Mouse (Mus musculus): ENCODE data around the gene Zdhhc13.

DNA sequence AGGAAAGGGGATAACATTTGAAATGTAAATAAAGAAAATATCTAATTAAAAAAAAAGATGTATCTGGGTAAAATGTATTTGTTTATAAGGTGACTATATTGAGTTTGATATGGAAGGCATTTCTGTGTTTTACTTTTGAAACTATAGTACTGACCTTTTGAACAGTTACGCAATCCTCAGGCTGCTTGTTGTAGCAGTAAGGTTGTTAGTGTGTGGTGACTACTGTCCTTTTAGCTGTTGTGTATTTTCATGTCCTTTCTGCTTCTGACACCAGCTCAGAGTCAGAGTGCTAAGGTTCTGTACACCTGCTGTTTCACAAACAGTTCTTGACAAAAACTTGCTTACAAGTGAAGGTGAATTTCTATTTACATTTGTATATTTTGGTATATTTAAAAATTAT lies 21.8 kb downstream of the Zdhhc13 start:
- TF ChIP-seq CTCF (IDR thresholded peaks at IDR 0.05; ENCODE audit: borderline replicate concordance, insufficient read depth, low read depth, low read length) (no peak), POLR2A (IDR thresholded peaks at IDR 0.05; ENCODE audit: borderline replicate concordance, insufficient read depth, low read length) (no peak)
